Mouse (Mus musculus) forebrain, embryonic 15.5 days (tissue): Measurements from ENCODE around the gene B4gat1. TPM values are rescaled to one million over a fixed set of nuclear protein-coding genes. Genes with fewer than 3 reads are reported as not detected.
A peak's percentile ranks its signal among the peaks of the same experiment; 100 is the strongest.

Source experiments
- ATAC-seq: fragments of 200-750 bp; cut with Nextera tagmentation; replicated peaks from 2 replicates; pipeline ENCODE4 v1.8.0; 2017; ENCODE audit warnings: mild to moderate bottlenecking, moderate TSS enrichment, moderate library complexity
- H3K27ac ChIP-seq: fragments of 300-500 bp; sonication (generic); replicated peaks from 2 replicates; pipeline ENCODE4 v1.5.1; 2015; ENCODE audit warnings: mild to moderate bottlenecking, inconsistent platforms
- H3K27me3 ChIP-seq: fragments of 300-500 bp; sonication (generic); 2 replicates; pipeline ENCODE4 v1.6.1; 2015; ENCODE audit warnings: inconsistent platforms
- H3K36me3 ChIP-seq: fragments of 300-500 bp; sonication (generic); 2 replicates; pipeline ENCODE4 v1.6.1; 2015; ENCODE audit warnings: mild to moderate bottlenecking, inconsistent platforms
- H3K4me1 ChIP-seq: fragments of 300-500 bp; sonication (generic); 2 replicates; pipeline ENCODE4 v1.6.1; 2015; ENCODE audit warnings: inconsistent platforms
- H3K4me2 ChIP-seq: fragments of 300-500 bp; sonication (generic); replicated peaks from 2 replicates; pipeline ENCODE4 v1.6.1; 2015; ENCODE audit warnings: mild to moderate bottlenecking, inconsistent platforms
- H3K4me3 ChIP-seq: fragments of 300-500 bp; sonication (generic); 2 replicates; pipeline ENCODE4 v1.5.1; 2015; ENCODE audit warnings: mild to moderate bottlenecking, inconsistent platforms
- H3K9ac ChIP-seq: fragments of 300-500 bp; sonication (generic); replicated peaks from 2 replicates; pipeline ENCODE4 v1.6.1; 2015; ENCODE audit warnings: mild to moderate bottlenecking, inconsistent platforms
- H3K9me3 ChIP-seq: fragments of 300-500 bp; sonication (generic); 2 replicates; pipeline ENCODE4 v1.6.1; 2016; ENCODE audit warnings: inconsistent platforms
- WGBS: fragments of 180-500 bp; shearing (Covaris S2); methylation state at CpG from one replicate; pipeline ENCODE4 v1.1.7; 2015; ENCODE audit warnings: mixed read lengths; 5-methylcytosine and 5-hydroxymethylcytosine counted together
- polyA plus RNA-seq: library from polyadenylated mRNA; unstranded; fragments of >200 nt; fragmentation: Nextera tagmentation; extraction: Ambion mirVana; gene quantifications from 2 replicates; pipeline ENCODE4 v1.2.1, GENCODE M21; 2015

Gene B4gat1
- polyA plus RNA-seq, 1 experiment from 2014 or later, result 54.4 TPM

GRCm38 (mm10) chr19:5037678-5038571 is 701 bp upstream of the B4gat1 start:
- Histone ChIP-seq H3K4me2 (peak overlapping the region; percentile 97), H3K27ac (peak overlapping the region; percentile 88), H3K27me3 (no peaks in the 10 kb centered on the region), H3K9ac (peak overlapping the region; percentile 97), H3K4me3 (peak overlapping the region; percentile 74), H3K36me3 (peaks cover 4% of the 10 kb centered on the region), H3K4me1 (peaks cover 42% of the 10 kb centered on the region), H3K9me3 (no peaks in the 10 kb centered on the region)
- 5% methylated on average over 32 of the region's 32 CpGs for WGBS
- peak; percentile 55 for ATAC-seq

GRCm38 (mm10) chr19:5039301-5040114 is 882 bp downstream of the B4gat1 start:
- 0 out of 2 replicates have a peak, but pooled peaks have one; percentile 2 for ATAC-seq
- Histone ChIP-seq H3K27me3 (no peaks in the 10 kb centered on the region), H3K9ac (peak overlapping the region; percentile 97), H3K4me2 (peak overlapping the region; percentile 97), H3K9me3 (no peaks in the 10 kb centered on the region), H3K27ac (peak overlapping the region; percentile 88), H3K4me1 (peaks cover 42% of the 10 kb centered on the region), H3K4me3 (peak overlapping the region; percentile 74), H3K36me3 (peaks cover 13% of the 10 kb centered on the region)
- whole genome bisulfite sequencing, result 7% methylated on average over 41 of the region's 41 CpGs

GRCm38 (mm10) chr19:5040862-5041523 is 2.4 kb downstream of the B4gat1 start, which contains the start of gene Brms1:
Brms1 (plus strand) TSS chr19:5041354.
- Histone ChIP-seq H3K9ac (peak within 1 kb of the TSS; percentile 76), H3K9me3 (no peaks in the 10 kb centered on the region), H3K4me2 (peak within 1 kb of the TSS; percentile 97), H3K27me3 (no peaks in the 10 kb centered on the region), H3K36me3 (peaks cover 19% of the 10 kb centered on the region), H3K27ac (peak within 1 kb of the TSS; percentile 67), H3K4me1 (peaks cover 42% of the 10 kb centered on the region), H3K4me3 (peak within 1 kb of the TSS; percentile 74)
- 7% methylated on average over 40 of the region's 40 CpGs for WGBS
- peak; percentile 59 for ATAC-seq

- Histone ChIP-seq H3K36me3 (peaks cover 25% of the 10 kb centered on the region), H3K4me3 (peak overlapping the region; percentile 74), H3K9ac (peak overlapping the region; percentile 76), H3K4me2 (peak overlapping the region; percentile 97), H3K27me3 (no peaks in the 10 kb centered on the region), H3K9me3 (no peaks in the 10 kb centered on the region), H3K27ac (peak overlapping the region; percentile 67), H3K4me1 (peaks cover 42% of the 10 kb centered on the region)
- ATAC-seq, result peak; percentile 7; the same call in 1 of the 2 replicates
- 2% methylated on average over 16 of the region's 16 CpGs for WGBS
These were observed 3.0 kb downstream of the B4gat1 start for GRCm38 (mm10) chr19:5041588-5041987.

- peaks cover 4% of the 10 kb centered on the region; the same call in 1 of the 2 replicates for H3K27me3 ChIP-seq
- WGBS, result 87% methylated on average over 4 of the region's 4 CpGs
- no peak overlapping the region for H3K9ac ChIP-seq
- no peaks in the 10 kb centered on the region for H3K9me3 ChIP-seq
- no peak for ATAC-seq
- H3K27ac ChIP-seq, result no peak overlapping the region
- no peak overlapping the region for H3K4me2 ChIP-seq
- H3K4me3 ChIP-seq, result no peak overlapping the region
- peaks cover 32% of the 10 kb centered on the region for H3K4me1 ChIP-seq
- H3K36me3 ChIP-seq, result peaks cover 53% of the 10 kb centered on the region
These were observed 6.9 kb downstream of the B4gat1 start for GRCm38 (mm10) chr19:5045531-5045930.

- WGBS, result 84% methylated on average over 14 of the region's 14 CpGs
These were observed 9.8 kb downstream of the B4gat1 start for GRCm38 (mm10) chr19:5048138-5049056.

GRCm38 (mm10) chr19:5049325-5049724 is 10.7 kb downstream of the B4gat1 start:
- ATAC-seq, result no peak
- H3K36me3 ChIP-seq, result peaks cover 41% of the 10 kb centered on the region

More at GRCm38 (mm10) chr19:5048138-5049056, 9.8 kb downstream of the B4gat1 start:
- H3K27ac ChIP-seq, result no peak overlapping the region
- H3K36me3 ChIP-seq, result peaks cover 48% of the 10 kb centered on the region
- H3K4me3 ChIP-seq, result no peak overlapping the region
- H3K27me3 ChIP-seq, result peaks cover 29% of the 10 kb centered on the region
- H3K4me1 ChIP-seq, result peaks cover 20% of the 10 kb centered on the region
- H3K9ac ChIP-seq, result no peak overlapping the region
- H3K4me2 ChIP-seq, result no peak overlapping the region
- no peak for ATAC-seq
- H3K9me3 ChIP-seq, result no peaks in the 10 kb centered on the region

GRCm38 (mm10) chr19:5050047-5050905 is 11.7 kb downstream of the B4gat1 start, which contains the start of gene Rin1:
Rin1 (plus strand) TSS chr19:5050481.
- Histone ChIP-seq H3K9ac (no peak within 1 kb of the TSS), H3K4me1 (peaks cover 20% of the 10 kb centered on the region), H3K27ac (0 out of 2 replicates have a peak within 1 kb of the TSS, but pooled peaks have one; percentile 17), H3K4me3 (no peak within 1 kb of the TSS), H3K9me3 (no peaks in the 10 kb centered on the region), H3K27me3 (peaks cover 35% of the 10 kb centered on the region), H3K4me2 (no peak within 1 kb of the TSS), H3K36me3 (peaks cover 35% of the 10 kb centered on the region)
- peak; percentile 59 for ATAC-seq
- WGBS, result 18% methylated on average over 13 of the region's 14 CpGs

More at GRCm38 (mm10) chr19:5049325-5049724, 10.7 kb downstream of the B4gat1 start:
- no peak overlapping the region for H3K9ac ChIP-seq
- H3K4me1 ChIP-seq, result peaks cover 20% of the 10 kb centered on the region
- no peak overlapping the region for H3K4me2 ChIP-seq
- no peak overlapping the region for H3K4me3 ChIP-seq
- H3K27me3 ChIP-seq, result peaks cover 35% of the 10 kb centered on the region
- 78% methylated on average over 6 of the region's 6 CpGs for WGBS
- 0 out of 2 replicates have a peak overlapping the region, but pooled peaks have one; percentile 17 for H3K27ac ChIP-seq
- no peaks in the 10 kb centered on the region for H3K9me3 ChIP-seq

GRCm38 (mm10) chr19:5051031-5051430 is 12.4 kb downstream of the B4gat1 start:
- Histone ChIP-seq H3K36me3 (peaks cover 33% of the 10 kb centered on the region), H3K4me2 (no peak overlapping the region), H3K9ac (no peak overlapping the region), H3K27ac (no peak overlapping the region), H3K27me3 (peaks cover 35% of the 10 kb centered on the region), H3K4me1 (peaks cover 20% of the 10 kb centered on the region), H3K9me3 (no peaks in the 10 kb centered on the region), H3K4me3 (no peak overlapping the region)
- 7% methylated on average over 17 of the region's 17 CpGs for WGBS
- no peak for ATAC-seq

- Histone ChIP-seq H3K9me3 (no peaks in the 10 kb centered on the region), H3K4me2 (no peak overlapping the region), H3K36me3 (peaks cover 28% of the 10 kb centered on the region), H3K27ac (no peak overlapping the region), H3K4me1 (peaks cover 23% of the 10 kb centered on the region), H3K27me3 (peaks cover 35% of the 10 kb centered on the region), H3K4me3 (no peak overlapping the region), H3K9ac (no peak overlapping the region)
- ATAC-seq, result no peak
- WGBS, result 33% methylated on average over 3 of the region's 3 CpGs
These were observed 12.9 kb downstream of the B4gat1 start for GRCm38 (mm10) chr19:5051515-5051914.
